Mouse (Mus musculus): ENCODE results near the gene Slc2a3. TPM values are rescaled to one million over a fixed set of nuclear protein-coding genes. Genes with fewer than 3 reads are reported as not detected.
"Not testable (repeated sequence)": the region's sequence is repeated elsewhere in the genome, so short reads cannot be mapped to it uniquely, and the experiment has no call there.

Gene Slc2a3
- polyA plus RNA-seq, 1 experiment from 2014 or later, result 15.9 TPM

GRCm38 (mm10) chr6:122699628-122700027 lies 101.8 kb downstream of the Slc2a3 start:
- H3K27ac ChIP-seq; ATAC-seq; H3K4me3 ChIP-seq (replicated peaks); H3K4me1 ChIP-seq (replicated peaks); H3K4me2 ChIP-seq (replicated peaks); H3K36me3 ChIP-seq; H3K27me3 ChIP-seq; H3K9me3 ChIP-seq; H3K9ac ChIP-seq (replicated peaks): not testable (repeated sequence)
- 93% methylated on average over 2 of the region's 2 CpGs for WGBS

- no peaks in the 10 kb centered on the region for H3K4me1 ChIP-seq (replicated peaks)
- H3K4me2 ChIP-seq (replicated peaks), result no peak overlapping the region
- no peak for ATAC-seq
- WGBS, result 91% methylated on average over 3 of the region's 3 CpGs
- no peak overlapping the region for H3K4me3 ChIP-seq (replicated peaks)
- no peak overlapping the region for H3K27ac ChIP-seq
- no peaks in the 10 kb centered on the region for H3K27me3 ChIP-seq
- no peaks in the 10 kb centered on the region for H3K36me3 ChIP-seq
- H3K9ac ChIP-seq (replicated peaks), result no peak overlapping the region
- no peaks in the 10 kb centered on the region for H3K9me3 ChIP-seq
Observed at GRCm38 (mm10) chr6:122695398-122695797, 106.0 kb downstream of the Slc2a3 start.

GRCm38 (mm10) chr6:122690082-122690481 lies 111.4 kb downstream of the Slc2a3 start:
- ATAC-seq, result no peak
- WGBS, result 90% methylated on average over 5 of the region's 5 CpGs

GRCm38 (mm10) chr6:122689411-122690055 lies 111.9 kb downstream of the Slc2a3 start:
- no peak overlapping the region for H3K4me3 ChIP-seq (replicated peaks)
- no peaks in the 10 kb centered on the region for H3K4me1 ChIP-seq (replicated peaks)
- ATAC-seq, result no peak
- no peaks in the 10 kb centered on the region for H3K27me3 ChIP-seq
- no peak overlapping the region for H3K4me2 ChIP-seq (replicated peaks)
- no peaks in the 10 kb centered on the region for H3K36me3 ChIP-seq
- no peak overlapping the region for H3K9ac ChIP-seq (replicated peaks)
- WGBS, result 85% methylated on average over 6 of the region's 6 CpGs
- H3K27ac ChIP-seq, result no peak overlapping the region
- no peaks in the 10 kb centered on the region for H3K9me3 ChIP-seq

More at GRCm38 (mm10) chr6:122690082-122690481, 111.4 kb downstream of the Slc2a3 start:
- no peaks in the 10 kb centered on the region for H3K27me3 ChIP-seq
- H3K4me1 ChIP-seq (replicated peaks), result no peaks in the 10 kb centered on the region
- no peak overlapping the region for H3K4me3 ChIP-seq (replicated peaks)
- H3K4me2 ChIP-seq (replicated peaks), result no peak overlapping the region
- H3K9ac ChIP-seq (replicated peaks), result no peak overlapping the region
- no peak overlapping the region for H3K27ac ChIP-seq
- H3K9me3 ChIP-seq, result no peaks in the 10 kb centered on the region
- H3K36me3 ChIP-seq, result no peaks in the 10 kb centered on the region

GRCm38 (mm10) chr6:122686709-122687108 lies 114.7 kb downstream of the Slc2a3 start:
- no peaks in the 10 kb centered on the region for H3K4me1 ChIP-seq (replicated peaks)
- H3K4me2 ChIP-seq (replicated peaks), result no peak overlapping the region
- ATAC-seq, result no peak
- H3K36me3 ChIP-seq, result no peaks in the 10 kb centered on the region
- H3K9ac ChIP-seq (replicated peaks), result no peak overlapping the region
- H3K4me3 ChIP-seq (replicated peaks), result no peak overlapping the region
- no peak overlapping the region for H3K27ac ChIP-seq
- no peaks in the 10 kb centered on the region for H3K27me3 ChIP-seq
- WGBS, result 91% methylated on average over 13 of the region's 13 CpGs
- H3K9me3 ChIP-seq, result no peaks in the 10 kb centered on the region

GRCm38 (mm10) chr6:122682646-122683045 lies 118.8 kb downstream of the Slc2a3 start:
- no peaks in the 10 kb centered on the region for H3K4me1 ChIP-seq (replicated peaks)
- 88% methylated on average over 3 of the region's 3 CpGs for WGBS
- no peak for ATAC-seq

More at GRCm38 (mm10) chr6:122682646-122683045, 118.8 kb downstream of the Slc2a3 start:
- Histone ChIP-seq H3K4me3 (replicated peaks) (no peak overlapping the region), H3K9ac (replicated peaks) (no peak overlapping the region), H3K36me3 (no peaks in the 10 kb centered on the region), H3K27ac (no peak overlapping the region), H3K4me2 (replicated peaks) (no peak overlapping the region), H3K27me3 (no peaks in the 10 kb centered on the region), H3K9me3 (no peaks in the 10 kb centered on the region)

Small RNA genes within 50 kb of the gene (microRNA-seq; reads per million reads assigned to microRNA genes)
- gene Mir7231, result not detected

Other genes starting within 250 kb of the Slc2a3 start
- 0.34 and 0.47 TPM in 2 replicates for gene Aicda, start 247.8 kb downstream of the Slc2a3 start, polyA plus RNA-seq (2015; fragmentation: Nextera tagmentation; extraction: Ambion mirVana)
- gene Apobec1, start 199.2 kb downstream of the Slc2a3 start, polyA plus RNA-seq (2015; fragmentation: Nextera tagmentation; extraction: Ambion mirVana), result 1.9 and 2.9 TPM in 2 replicates
- gene Gdf3, start 191.6 kb downstream of the Slc2a3 start, polyA plus RNA-seq (2015; fragmentation: Nextera tagmentation; extraction: Ambion mirVana), result 0.12 TPM in 1 of 2 replicates, not detected in the other
- not detected in 2 replicates for gene Dppa3, start 175.2 kb downstream of the Slc2a3 start, polyA plus RNA-seq (2015; fragmentation: Nextera tagmentation; extraction: Ambion mirVana)
- gene Nanog, start 94.2 kb downstream of the Slc2a3 start, polyA plus RNA-seq (2015; fragmentation: Nextera tagmentation; extraction: Ambion mirVana), result 0.09 and 0.28 TPM in 2 replicates
- gene Foxj2, start 18.3 kb upstream of the Slc2a3 start, polyA plus RNA-seq (2015; fragmentation: Nextera tagmentation; extraction: Ambion mirVana), result 4.9 and 6.2 TPM in 2 replicates
- 1.0 and 1.7 TPM in 2 replicates for gene C3ar1, start 54.5 kb upstream of the Slc2a3 start, polyA plus RNA-seq (2015; fragmentation: Nextera tagmentation; extraction: Ambion mirVana)
- 107 and 113 TPM in 2 replicates for gene Necap1, start 72.8 kb upstream of the Slc2a3 start, polyA plus RNA-seq (2015; fragmentation: Nextera tagmentation; extraction: Ambion mirVana)
- 0.54 and 0.69 TPM in 2 replicates for gene Clec4a1, start 120.2 kb upstream of the Slc2a3 start, polyA plus RNA-seq (2015; fragmentation: Nextera tagmentation; extraction: Ambion mirVana)
- gene Clec4a3, start 150.9 kb upstream of the Slc2a3 start, polyA plus RNA-seq (2015; fragmentation: Nextera tagmentation; extraction: Ambion mirVana), result 0.92 and 0.94 TPM in 2 replicates
- not detected in 2 replicates for gene Clec4a4, start 188.7 kb upstream of the Slc2a3 start, polyA plus RNA-seq (2015; fragmentation: Nextera tagmentation; extraction: Ambion mirVana)
- gene Clec4b1, start 248.3 kb upstream of the Slc2a3 start, polyA plus RNA-seq (2015; fragmentation: Nextera tagmentation; extraction: Ambion mirVana), result not detected in 2 replicates

All from midbrain, embryonic 13.5 days (tissue).